Mouse (Mus musculus) limb, embryonic 11.5 days (tissue): Measurements from ENCODE around the gene Mylk. TPM values are rescaled to one million over a fixed set of nuclear protein-coding genes. Genes with fewer than 3 reads are reported as not detected.

Source experiments
- polyA plus RNA-seq: library from polyadenylated mRNA; unstranded; fragments of >200 nt; fragmentation: Nextera tagmentation; extraction: Ambion mirVana; gene quantifications from 2 replicates; pipeline ENCODE4 v1.2.1, GENCODE M21; 2014

The Mylk gene
- polyA plus RNA-seq, 1 experiment from 2014 or later, result 5.4 TPM

Other genes with a start within 250 kb of the Mylk start
- 9.5 and 11.5 TPM in 2 replicates for gene Kalrn, start 171.7 kb upstream of the Mylk start, polyA plus RNA-seq
- not detected in 2 replicates for gene Ropn1, start 95.3 kb upstream of the Mylk start, polyA plus RNA-seq
- 10.7 and 11.2 TPM in 2 replicates for gene Ccdc14, start 54.6 kb upstream of the Mylk start, polyA plus RNA-seq